Mouse (Mus musculus) myocyte (in vitro differentiated cells): Measurements from ENCODE around the gene Elf3.

Experiments used
- CEBPB ChIP-seq: IDR thresholded peaks from 2 replicates; pipeline ENCODE4 v1.6.1; 2011; ENCODE audit warnings: mild to moderate bottlenecking, moderate library complexity; ENCODE audit not compliant: poor library complexity, insufficient read depth, severe bottlenecking
- E2F4 ChIP-seq: IDR thresholded peaks from one replicate; pipeline ENCODE4 v1.6.1; 2011; ENCODE audit warnings: mild to moderate bottlenecking, control low read depth, moderate library complexity; ENCODE audit not compliant: insufficient read depth
- MYOG ChIP-seq, 3 experiments: IDR thresholded peaks; one replicate each; pipeline ENCODE4 v1.6.1; 2011; ENCODE audit warnings: control low read depth in 2 of 3, low read depth in 2 of 3, mild to moderate bottlenecking in 2 of 3; ENCODE audit not compliant: insufficient read length in 2 of 3, control insufficient read depth in 1 of 3, insufficient read depth in 1 of 3
- POLR2A ChIP-seq: IDR thresholded peaks from one replicate; pipeline ENCODE4 v1.6.1; 2011; ENCODE audit warnings: low read depth, mild to moderate bottlenecking, control low read depth, moderate library complexity; ENCODE audit not compliant: insufficient read length
- POLR2AphosphoS2 ChIP-seq: IDR thresholded peaks from one replicate; pipeline ENCODE4 v1.6.1; 2011; ENCODE audit warnings: low read depth, control low read depth; ENCODE audit not compliant: insufficient read length
- TCF12 ChIP-seq: IDR thresholded peaks from one replicate; pipeline ENCODE4 v1.6.1; 2011; ENCODE audit warnings: mild to moderate bottlenecking, control low read depth; ENCODE audit not compliant: poor library complexity, insufficient read depth, severe bottlenecking
- TCF3 ChIP-seq: IDR thresholded peaks from one replicate; pipeline ENCODE4 v1.6.1; 2011; ENCODE audit warnings: low read depth, control low read depth; ENCODE audit not compliant: insufficient read length
- USF1 ChIP-seq: IDR thresholded peaks from one replicate; pipeline ENCODE4 v1.6.1; 2011; ENCODE audit warnings: low read depth, mild to moderate bottlenecking, control low read depth, moderate library complexity

DNA sequence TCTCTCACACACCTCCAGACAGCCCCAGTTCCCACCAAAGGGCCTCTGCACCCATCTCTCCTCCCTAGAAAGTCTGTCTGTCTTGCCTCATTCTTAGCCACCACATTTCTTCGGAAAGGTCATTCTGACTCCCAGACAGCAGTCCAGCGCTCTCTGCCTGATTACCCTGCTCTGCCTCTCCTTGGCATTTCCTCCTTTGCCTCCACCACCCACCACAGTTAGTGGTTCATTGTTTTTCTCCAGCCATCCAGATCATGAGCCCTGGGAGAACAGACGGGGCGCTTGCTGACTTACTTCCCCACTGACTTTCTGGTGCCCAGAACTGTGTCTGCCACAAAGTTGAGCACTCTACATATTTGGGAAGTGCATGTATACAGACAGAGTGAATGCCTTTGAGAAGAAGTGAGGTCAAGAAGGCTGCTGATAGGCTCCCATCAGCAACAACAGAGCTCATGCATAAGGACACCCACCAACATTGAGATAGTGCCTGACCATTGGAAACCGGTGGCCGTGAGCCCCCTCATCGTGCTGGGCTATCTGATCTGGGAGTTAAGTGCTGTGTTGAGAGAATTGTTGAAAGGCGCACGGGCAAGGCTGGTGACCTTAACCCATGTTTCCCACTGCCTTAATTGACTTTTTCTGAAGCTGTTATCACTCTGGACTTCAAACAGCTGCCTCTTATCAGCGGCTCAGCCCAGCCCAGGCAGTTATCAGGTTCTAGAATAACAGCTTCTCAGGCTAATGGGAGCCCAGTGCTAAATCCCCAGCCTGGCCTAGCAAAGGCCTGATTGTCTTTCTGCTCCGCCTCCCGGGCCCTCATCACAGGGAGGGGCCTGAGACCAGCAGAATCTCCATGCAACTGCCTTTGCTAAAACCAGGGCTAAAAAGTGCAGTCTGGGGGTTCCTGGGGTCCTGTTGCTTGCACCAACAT lies 53.9 kb downstream of the Elf3 start:
- TF ChIP-seq POLR2A (no peak), TCF12 (no peak), MYOG (IDR thresholded peaks at IDR 0.05; ENCODE audit: control insufficient read depth in 1 of 3, insufficient read depth in 1 of 3, insufficient read length in 2 of 3, low read depth in 2 of 3) (no peak), E2F4 (no peak), POLR2AphosphoS2 (no peak), CEBPB (no peak), USF1 (no peak), TCF3 (no peak)
